Mouse (Mus musculus): Measurements from ENCODE around the gene Ifit1bl2.

- TF ChIP-seq CTCF (IDR thresholded peaks at IDR 0.05; ENCODE audit: low read depth, low read length) (peak; percentile 89), TAL1 (conservative IDR thresholded peaks at IDR 0.05; ENCODE audit: low read depth, low read length) (no peak), GATA1 (IDR thresholded peaks at IDR 0.05; ENCODE audit: borderline replicate concordance, low read length) (no peak), GATA2 (IDR thresholded peaks at IDR 0.05; ENCODE audit: borderline replicate concordance, low read depth, low read length) (no peak)
Measured at GRCm38 (mm10) chr19:34666127-34666526, 25.6 kb upstream of the Ifit1bl2 start.
